Mouse (Mus musculus) heart, postnatal 0 days (tissue): Measurements from ENCODE around the gene Paqr5.

Source experiments
- CTCF ChIP-seq: IDR thresholded peaks from 2 replicates; pipeline ENCODE4 v1.5.1; 2016; ENCODE audit warnings: antibody characterized with exemption, control low read depth, low read depth
- EP300 ChIP-seq: IDR thresholded peaks from 2 replicates; pipeline ENCODE4 v1.6.1; 2016; ENCODE audit warnings: antibody characterized with exemption, low read depth

GRCm38 (mm10) chr9:61904201-61904600 is 122.5 kb downstream of the Paqr5 start:
- no peak for TF ChIP-seq CTCF
- TF ChIP-seq EP300, result no peak
